In genomic region chr5:36971587-36971986, GRCm38 (mm10) we compare ENCODE assay signal across 16 mouse cellular contexts.
"Had no signal": no experiment of that assay in that cellular context is flagged by ENCODE, and none has a peak within 500 bp of the region (broad histone marks: within the 10 kb centered on the region; RNA-seq: fewer than 3 reads in every experiment).

No protein-coding gene starts in this region.

- ATAC-seq: lung, postnatal 0 days; midbrain, embryonic 13.5 days had no signal

- H3K27ac ChIP-seq: kidney, embryonic 15.5 days; limb, embryonic 12.5 days; liver, embryonic 14.5 days; midbrain, embryonic 13.5 days; neural tube, embryonic 15.5 days had no signal

- H3K27me3 ChIP-seq: kidney, embryonic 15.5 days; limb, embryonic 12.5 days; midbrain, embryonic 13.5 days; neural tube, embryonic 15.5 days had no signal

- H3K4me3 ChIP-seq: kidney, embryonic 15.5 days; limb, embryonic 12.5 days; midbrain, embryonic 13.5 days; myocyte; neural tube, embryonic 15.5 days had no signal

- H3K4me1 ChIP-seq: limb, embryonic 12.5 days; midbrain, embryonic 13.5 days; neural tube, embryonic 15.5 days had no signal

- DNase-seq: kidney, adult 2 months; kidney, postnatal 25 days; layer of hippocampus, postnatal 36 days; liver; lung, adult 2 months; lung, postnatal 36 days; right cerebral cortex, adult 18-20 months; spleen, adult 18-20 months; thymus, postnatal 36 days had no signal
